Mouse (Mus musculus): Measurements from ENCODE around the gene Ric3. TPM values are rescaled to one million over a fixed set of nuclear protein-coding genes. Genes with fewer than 3 reads are reported as not detected.

Gene Ric3
- total and polyA plus RNA-seq, 2 experiments from 2014 or later = 32.4 to 61.0 TPM

DNA sequence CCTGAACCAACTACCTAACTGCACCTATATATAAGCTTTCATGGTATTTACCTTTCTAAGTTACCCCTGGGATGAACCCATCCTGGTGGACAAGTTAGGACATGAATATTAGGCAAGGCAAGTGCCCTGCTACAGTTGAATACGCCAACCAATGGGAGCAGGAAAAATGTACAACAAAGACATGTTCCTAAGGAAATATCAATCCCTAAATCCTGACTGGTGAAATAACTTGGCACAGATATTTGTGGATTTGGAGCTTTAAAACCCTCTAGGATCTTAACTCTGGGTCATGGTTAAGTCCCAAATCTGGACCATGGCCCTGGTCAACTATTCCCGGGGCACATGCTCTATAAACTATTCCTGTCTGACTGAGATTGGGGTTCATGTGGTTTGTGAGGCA is 37.3 kb downstream of the Ric3 start:
- Histone ChIP-seq H3K4me3 (ENCODE audit: low read depth, low read length) (no peak overlapping the region), H3K27ac (ENCODE audit: low read depth, low read length) (no peak overlapping the region), H3K27me3 (ENCODE audit: insufficient read depth, low read length) (no peaks in the 10 kb centered on the region), H3K4me2 (ENCODE audit: low read depth) (no peak overlapping the region), H3K4me1 (ENCODE audit: insufficient read depth) (no peaks in the 10 kb centered on the region), H3K9ac (no peak overlapping the region), H3K9me3 (ENCODE audit: low read length) (no peaks in the 10 kb centered on the region), H3K36me3 (ENCODE audit: insufficient read depth) (no peaks in the 10 kb centered on the region)
- TF ChIP-seq CTCF (IDR thresholded peaks at IDR 0.05; ENCODE audit: low read depth) = no peak
- WGBS = 96% methylated on average over 2 of the region's 2 CpGs
- DNase-seq (no peak), ATAC-seq (no peak)

DNA sequence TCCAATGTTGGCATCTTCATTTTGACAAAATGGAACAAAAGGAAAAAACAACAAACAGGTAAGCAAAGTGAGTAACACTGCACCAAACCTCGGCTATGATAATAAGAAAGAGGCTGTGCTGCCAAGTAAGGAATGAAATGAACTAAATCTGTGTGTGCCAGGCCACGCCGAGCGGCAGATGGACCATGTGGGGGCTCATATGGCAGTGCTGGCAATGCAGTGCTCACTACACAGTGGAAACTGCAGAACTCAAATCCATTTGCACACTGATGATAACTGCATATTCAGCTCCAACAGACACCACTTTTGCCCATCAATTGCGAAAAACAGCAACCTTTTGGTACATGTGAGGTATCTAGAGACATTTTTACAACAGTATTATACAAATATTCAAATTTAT is 43.7 kb downstream of the Ric3 start:
- H3K27ac ChIP-seq (ENCODE audit: low read depth, low read length) = peak overlapping the region; percentile 72
- ATAC-seq (peak; percentile 95), DNase-seq (peak; percentile 91)
- H3K4me1 ChIP-seq (ENCODE audit: insufficient read depth) = no peaks in the 10 kb centered on the region; the same call in 1 of the 2 replicates
- H3K36me3 ChIP-seq (ENCODE audit: insufficient read depth) = peaks cover 9% of the 10 kb centered on the region; the same call in 1 of the 2 replicates
- H3K9ac ChIP-seq = no peak overlapping the region
- WGBS = 50% methylated on average over 5 of the region's 5 CpGs
- no peak overlapping the region for H3K4me3 ChIP-seq (ENCODE audit: low read depth, low read length)
- H3K9me3 ChIP-seq (ENCODE audit: low read length) = no peaks in the 10 kb centered on the region
- no peaks in the 10 kb centered on the region for H3K27me3 ChIP-seq (ENCODE audit: insufficient read depth, low read length)
- no peak for TF ChIP-seq CTCF (IDR thresholded peaks at IDR 0.05; ENCODE audit: low read depth)
- H3K4me2 ChIP-seq (ENCODE audit: low read depth) = no peak overlapping the region

DNA sequence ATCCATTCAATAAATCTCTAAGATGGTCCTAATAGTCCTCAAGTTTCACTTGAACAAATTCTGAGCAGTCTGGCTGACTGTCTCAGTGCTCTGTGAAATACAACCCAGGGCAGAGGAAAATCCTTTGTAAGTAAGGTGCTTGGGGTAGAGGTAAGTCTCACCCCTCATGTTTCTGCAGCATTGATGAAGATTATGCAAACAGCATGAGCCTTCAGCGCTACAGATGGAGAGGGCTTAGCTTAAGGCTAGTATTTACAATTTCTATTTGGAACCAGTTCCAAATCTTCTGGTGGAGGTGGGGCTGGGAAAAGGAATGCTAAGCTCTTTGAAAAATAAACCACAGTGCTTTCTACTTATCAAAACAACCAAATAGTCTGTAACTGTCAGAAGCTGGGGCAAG is 44.1 kb downstream of the Ric3 start:
- WGBS = 27% methylated on average over 1 of the region's 1 CpGs
- no peaks in the 10 kb centered on the region; the same call in 1 of the 2 replicates for H3K4me1 ChIP-seq (ENCODE audit: insufficient read depth)
- no peak overlapping the region for H3K9ac ChIP-seq
- DNase-seq (no peak), ATAC-seq (peak; percentile 57)
- no peak overlapping the region for H3K4me3 ChIP-seq (ENCODE audit: low read depth, low read length)
- H3K9me3 ChIP-seq (ENCODE audit: low read length) = no peaks in the 10 kb centered on the region
- H3K4me2 ChIP-seq (ENCODE audit: low read depth) = no peak overlapping the region
- peaks cover 9% of the 10 kb centered on the region; the same call in 1 of the 2 replicates for H3K36me3 ChIP-seq (ENCODE audit: insufficient read depth)
- no peaks in the 10 kb centered on the region for H3K27me3 ChIP-seq (ENCODE audit: insufficient read depth, low read length)
- H3K27ac ChIP-seq (ENCODE audit: low read depth, low read length) = peak overlapping the region; percentile 72
- TF ChIP-seq CTCF (IDR thresholded peaks at IDR 0.05; ENCODE audit: low read depth) = no peak

DNA sequence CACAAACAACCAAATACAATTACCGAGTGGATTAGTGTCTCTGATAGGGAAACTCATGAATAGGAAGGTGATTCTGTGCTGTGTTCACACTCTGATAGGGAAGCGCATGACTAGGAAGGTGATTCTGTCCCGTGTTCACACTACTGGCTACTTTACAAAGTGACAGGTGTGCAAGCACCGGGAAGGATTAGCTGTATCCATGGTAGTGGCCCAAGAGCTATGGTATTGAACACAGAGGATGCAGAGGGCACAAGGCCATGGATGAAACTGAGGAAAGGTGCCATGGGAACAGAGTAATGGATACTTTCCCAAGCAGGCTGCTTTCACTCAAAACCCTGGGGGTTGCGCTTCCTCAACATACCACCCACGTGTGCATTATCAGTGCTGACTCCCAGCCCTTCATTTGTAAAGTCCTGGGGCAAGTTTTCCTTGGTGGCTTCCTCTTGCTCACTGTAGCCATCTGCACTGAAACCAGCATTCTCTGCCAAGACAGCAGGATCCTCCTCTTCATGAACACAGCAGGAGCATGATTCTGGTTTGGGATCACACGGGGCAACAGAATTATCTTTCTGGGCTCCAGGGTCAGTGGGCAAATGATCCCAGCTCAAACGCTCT is 44.9 kb downstream of the Ric3 start:
- Histone ChIP-seq H3K9ac (no peak overlapping the region), H3K36me3 (ENCODE audit: insufficient read depth) (peaks cover 9% of the 10 kb centered on the region; the same call in 1 of the 2 replicates), H3K27ac (ENCODE audit: low read depth, low read length) (peak overlapping the region; percentile 72; the same call in 1 of the 2 replicates), H3K4me3 (ENCODE audit: low read depth, low read length) (no peak overlapping the region), H3K9me3 (ENCODE audit: low read length) (no peaks in the 10 kb centered on the region), H3K4me1 (ENCODE audit: insufficient read depth) (no peaks in the 10 kb centered on the region; the same call in 1 of the 2 replicates), H3K4me2 (ENCODE audit: low read depth) (no peak overlapping the region), H3K27me3 (ENCODE audit: insufficient read depth, low read length) (no peaks in the 10 kb centered on the region)
- ATAC-seq = no peak
- WGBS = 74% methylated on average over 8 of the region's 8 CpGs
- DNase-seq = no peak
- no peak for TF ChIP-seq CTCF (IDR thresholded peaks at IDR 0.05; ENCODE audit: low read depth)

DNA sequence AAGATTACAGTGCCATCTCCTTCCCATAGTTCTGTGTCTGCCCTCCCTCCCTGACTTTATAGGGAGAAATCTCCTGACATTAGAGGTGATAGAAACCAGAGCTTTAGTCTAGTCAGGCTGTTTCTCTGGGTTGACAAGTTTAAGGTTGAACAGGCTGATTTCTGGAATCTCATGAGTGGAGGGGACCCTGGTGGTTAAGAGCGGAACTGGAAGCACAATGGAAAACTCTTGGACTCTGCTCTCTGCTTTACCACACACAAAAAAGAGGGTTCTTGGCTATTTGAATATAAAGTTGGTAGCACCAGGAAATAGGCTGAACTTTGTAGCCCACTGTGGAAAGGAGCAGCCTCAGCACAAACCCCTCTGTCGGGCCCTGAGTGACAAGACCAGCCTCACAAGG is 51.1 kb downstream of the Ric3 start:
- ATAC-seq = no peak
- H3K9ac ChIP-seq = no peak overlapping the region
- WGBS = 83% methylated on average over 2 of the region's 2 CpGs

DNA sequence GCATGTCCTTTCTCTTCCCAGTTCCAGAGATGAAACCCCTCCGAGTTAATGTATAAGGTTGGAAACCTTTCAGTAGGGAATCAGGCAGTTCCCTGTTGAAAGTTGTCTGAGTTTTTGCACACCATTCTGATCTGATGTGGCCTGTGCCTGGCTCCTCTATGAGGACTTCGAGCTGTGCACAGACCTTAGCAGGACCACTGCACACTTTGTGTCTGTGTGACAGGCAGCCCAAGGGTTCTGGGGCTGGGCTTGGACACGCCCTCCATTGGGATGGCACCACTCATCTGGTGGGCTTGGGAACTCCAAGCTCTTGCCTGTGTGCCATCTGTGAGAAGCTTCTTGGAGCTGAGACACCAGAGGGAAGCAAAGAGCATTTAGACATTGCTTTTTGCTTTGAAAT is 51.8 kb downstream of the Ric3 start:
- H3K4me3 ChIP-seq (ENCODE audit: low read depth, low read length) = no peak overlapping the region
- ATAC-seq = peak; percentile 15; the same call in 1 of the 2 replicates
- peak; percentile 37 for TF ChIP-seq CTCF (IDR thresholded peaks at IDR 0.05; ENCODE audit: low read depth)
- no peaks in the 10 kb centered on the region for H3K9me3 ChIP-seq (ENCODE audit: low read length)
- no peak overlapping the region for H3K9ac ChIP-seq
- H3K27me3 ChIP-seq (ENCODE audit: insufficient read depth, low read length) = no peaks in the 10 kb centered on the region
- DNase-seq = no peak
- peaks cover 56% of the 10 kb centered on the region for H3K36me3 ChIP-seq (ENCODE audit: insufficient read depth)
- H3K4me1 ChIP-seq (ENCODE audit: insufficient read depth) = no peaks in the 10 kb centered on the region
- H3K27ac ChIP-seq (ENCODE audit: low read depth, low read length) = no peak overlapping the region
- H3K4me2 ChIP-seq (ENCODE audit: low read depth) = no peak overlapping the region
- 91% methylated on average over 3 of the region's 3 CpGs for WGBS

More for the DNA sequence above, 51.1 kb downstream of the Ric3 start:
- no peak for DNase-seq
- H3K36me3 ChIP-seq (ENCODE audit: insufficient read depth) = peaks cover 52% of the 10 kb centered on the region
- H3K4me3 ChIP-seq (ENCODE audit: low read depth, low read length) = no peak overlapping the region
- no peak overlapping the region for H3K4me2 ChIP-seq (ENCODE audit: low read depth)
- no peaks in the 10 kb centered on the region for H3K4me1 ChIP-seq (ENCODE audit: insufficient read depth)
- no peaks in the 10 kb centered on the region for H3K27me3 ChIP-seq (ENCODE audit: insufficient read depth, low read length)
- no peaks in the 10 kb centered on the region for H3K9me3 ChIP-seq (ENCODE audit: low read length)
- no peak overlapping the region for H3K27ac ChIP-seq (ENCODE audit: low read depth, low read length)
- TF ChIP-seq CTCF (IDR thresholded peaks at IDR 0.05; ENCODE audit: low read depth) = peak; percentile 56

DNA sequence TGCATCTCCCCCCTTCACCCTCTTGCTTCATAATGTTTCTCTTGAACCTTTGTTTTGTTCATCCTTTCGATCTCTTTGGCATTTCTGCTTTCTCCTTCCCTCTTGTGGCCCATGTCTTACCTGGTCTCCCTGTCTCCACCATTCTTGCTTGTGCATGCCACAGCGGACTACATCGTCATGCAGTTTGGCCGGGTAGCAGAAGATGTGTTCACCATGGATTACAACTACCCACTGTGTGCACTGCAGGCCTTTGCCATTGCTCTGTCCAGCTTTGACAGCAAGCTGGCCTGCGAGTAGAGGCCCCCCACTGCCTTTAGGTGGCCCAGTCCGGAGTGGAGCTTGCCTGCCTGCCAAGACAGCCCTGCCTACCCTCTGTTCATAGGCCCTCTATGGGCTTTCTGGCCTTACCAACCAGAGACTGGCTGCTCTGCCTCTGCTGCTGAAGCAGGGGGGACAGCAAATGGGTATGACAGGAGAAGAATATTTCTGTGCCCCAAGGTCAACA is 53.1 kb downstream of the Ric3 start:
- TF ChIP-seq CTCF (IDR thresholded peaks at IDR 0.05; ENCODE audit: low read depth) = no peak
- Histone ChIP-seq H3K9me3 (ENCODE audit: low read length) (no peaks in the 10 kb centered on the region), H3K9ac (no peak overlapping the region), H3K4me2 (ENCODE audit: low read depth) (no peak overlapping the region), H3K27ac (ENCODE audit: low read depth, low read length) (no peak overlapping the region), H3K27me3 (ENCODE audit: insufficient read depth, low read length) (no peaks in the 10 kb centered on the region), H3K4me1 (ENCODE audit: insufficient read depth) (no peaks in the 10 kb centered on the region), H3K4me3 (ENCODE audit: low read depth, low read length) (no peak overlapping the region), H3K36me3 (ENCODE audit: insufficient read depth) (peaks cover 69% of the 10 kb centered on the region)
- WGBS = 85% methylated on average over 6 of the region's 6 CpGs
- no peak for ATAC-seq
- no peak for DNase-seq

Data from forebrain, postnatal 0 days (tissue).